Comparison of ENCODE assay signal across 19 mouse cellular contexts in genomic region chr13:77049736-77050135, GRCm38 (mm10).
"Had no signal": no experiment of that assay in that cellular context is flagged by ENCODE, and none has a peak within 500 bp of the region (broad histone marks: within the 10 kb centered on the region; RNA-seq: fewer than 3 reads in every experiment).

No protein-coding gene starts in this region.

- H3K9me3 ChIP-seq: intestine, embryonic 15.5 days; limb, embryonic 10.5 days; limb, embryonic 13.5 days; liver, embryonic 13.5 days; lung, embryonic 15.5 days; megakaryocyte, embryonic 14.5 days; midbrain, embryonic 10.5 days; midbrain, embryonic 13.5 days; neural tube, embryonic 13.5 days had no signal

- H3K27ac ChIP-seq: intestine, embryonic 15.5 days; kidney, postnatal 0 days; limb, embryonic 10.5 days; limb, embryonic 13.5 days; liver, embryonic 13.5 days; lung, embryonic 15.5 days; midbrain, embryonic 10.5 days; midbrain, embryonic 13.5 days; neural tube, embryonic 13.5 days had no signal

- H3K9ac ChIP-seq: intestine, embryonic 15.5 days; limb, embryonic 13.5 days; liver, embryonic 13.5 days; lung, embryonic 15.5 days; midbrain, embryonic 13.5 days; neural tube, embryonic 13.5 days had no signal

- DNase-seq: kidney, adult 2 months; kidney, postnatal 36 days; layer of hippocampus, adult 9-11 months; liver; liver, embryonic 13.5 days; thymus, adult 18-20 months; thymus, postnatal 14 days; thymus, postnatal 4 days had no signal

- H3K4me1 ChIP-seq: intestine, embryonic 15.5 days; limb, embryonic 10.5 days; limb, embryonic 13.5 days; liver, embryonic 13.5 days; megakaryocyte, embryonic 14.5 days had no signal

- H3K27me3 ChIP-seq: intestine, embryonic 15.5 days; limb, embryonic 13.5 days; liver, embryonic 13.5 days; lung, embryonic 15.5 days; megakaryocyte, embryonic 14.5 days; midbrain, embryonic 13.5 days; neural tube, embryonic 13.5 days had no signal

- H3K4me2 ChIP-seq: intestine, embryonic 15.5 days; limb, embryonic 13.5 days; liver, embryonic 13.5 days; lung, embryonic 15.5 days; midbrain, embryonic 13.5 days; neural tube, embryonic 13.5 days had no signal

- ATAC-seq: intestine, embryonic 15.5 days; midbrain, embryonic 13.5 days; midbrain, embryonic 16.5 days had no signal

- H3K4me3 ChIP-seq: intestine, embryonic 15.5 days; limb, embryonic 10.5 days; limb, embryonic 13.5 days; liver, embryonic 13.5 days; lung, embryonic 15.5 days; megakaryocyte, embryonic 14.5 days; midbrain, embryonic 10.5 days; midbrain, embryonic 13.5 days; myocyte; neural tube, embryonic 13.5 days had no signal

- H3K36me3 ChIP-seq: intestine, embryonic 15.5 days; lung, embryonic 15.5 days; midbrain, embryonic 13.5 days; neural tube, embryonic 13.5 days had no signal
